Mouse (Mus musculus) embryonic fibroblast, embryonic 13.5 days (primary cell): ENCODE measurements around the gene Zfp12. TPM values are rescaled to one million over a fixed set of nuclear protein-coding genes. Genes with fewer than 3 reads are reported as not detected.
A peak's percentile ranks its signal among the peaks of the same experiment; 100 is the strongest.

Experiments used
- H3K27ac ChIP-seq: 2 replicates; pipeline ENCODE4 v1.5.1; 2012; ENCODE audit warnings: low read length, control low read depth, inconsistent platforms; ENCODE audit not compliant: insufficient read depth
- H3K4me1 ChIP-seq: 2 replicates; pipeline ENCODE4 v1.6.1; 2011; ENCODE audit warnings: low read length; ENCODE audit not compliant: control insufficient read depth, insufficient read depth
- H3K4me3 ChIP-seq: 2 replicates; pipeline ENCODE4 v1.5.1; 2011; ENCODE audit warnings: mild to moderate bottlenecking, control low read depth, low read length; ENCODE audit not compliant: insufficient read depth
- CTCF ChIP-seq: IDR thresholded peaks from 2 replicates; pipeline ENCODE4 v1.5.1; 2011; ENCODE audit warnings: mild to moderate bottlenecking, control low read depth, low read length, moderate library complexity, borderline replicate concordance; ENCODE audit not compliant: insufficient read depth
- POLR2A ChIP-seq: IDR thresholded peaks from 2 replicates; pipeline ENCODE4 v1.6.1; 2011; ENCODE audit warnings: low read depth, mild to moderate bottlenecking, control low read depth, low read length, moderate library complexity
- polyA plus RNA-seq: library from polyadenylated mRNA; stranded (reverse); fragments of >200 nt; gene quantifications from 2 replicates; pipeline ENCODE4 v1.2.4, GENCODE M21; 2011; ENCODE audit warnings: low read depth; ENCODE audit not compliant: missing spikeins, insufficient read length

Zfp12 gene
- polyA plus RNA-seq, 1 experiment, result 13.8 TPM

GRCm38 (mm10) chr5:143265409-143265808 is 30.4 kb downstream of the Zfp12 start:
- H3K4me3 ChIP-seq, result no peak overlapping the region
- H3K27ac ChIP-seq, result no peak overlapping the region
- TF ChIP-seq POLR2A (no peak), CTCF (no peak)
- no peaks in the 10 kb centered on the region for H3K4me1 ChIP-seq

GRCm38 (mm10) chr5:143266794-143267193 is 31.8 kb downstream of the Zfp12 start:
- H3K4me3 ChIP-seq, result no peak overlapping the region
- peaks cover 7% of the 10 kb centered on the region for H3K4me1 ChIP-seq
- no peak for TF ChIP-seq POLR2A
- no peak for TF ChIP-seq CTCF
- no peak overlapping the region for H3K27ac ChIP-seq

GRCm38 (mm10) chr5:143268985-143269362 is 34.0 kb downstream of the Zfp12 start:
- Histone ChIP-seq H3K4me1 (peaks cover 16% of the 10 kb centered on the region), H3K27ac (no peak overlapping the region), H3K4me3 (peak overlapping the region; percentile 87)
- TF ChIP-seq POLR2A (no peak), CTCF (no peak)

- H3K27ac ChIP-seq, result peak within 1 kb of the TSS; percentile 3
- H3K4me3 ChIP-seq, result peak within 1 kb of the TSS; percentile 87
- peaks cover 16% of the 10 kb centered on the region for H3K4me1 ChIP-seq
- TF ChIP-seq POLR2A, result peak; percentile 91
- no peak for TF ChIP-seq CTCF
Observed at GRCm38 (mm10) chr5:143269363-143270150, 34.6 kb downstream of the Zfp12 start, which contains the start of gene Zfp316. Gene Zfp316, minus strand, starts transcription at chr5:143270022.

- TF ChIP-seq CTCF, result no peak
- TF ChIP-seq POLR2A, result no peak
- Histone ChIP-seq H3K27ac (peak overlapping the region; percentile 3), H3K4me3 (peak overlapping the region; percentile 87), H3K4me1 (peaks cover 16% of the 10 kb centered on the region)
Observed at GRCm38 (mm10) chr5:143270151-143270519, 35.2 kb downstream of the Zfp12 start.

- peaks cover 16% of the 10 kb centered on the region for H3K4me1 ChIP-seq
- TF ChIP-seq CTCF (no peak), POLR2A (no peak)
- H3K27ac ChIP-seq, result peak overlapping the region; percentile 88
Observed at GRCm38 (mm10) chr5:143271642-143272041, 36.7 kb downstream of the Zfp12 start.

GRCm38 (mm10) chr5:143272108-143272507 is 37.1 kb downstream of the Zfp12 start:
- Histone ChIP-seq H3K4me3 (no peak overlapping the region), H3K4me1 (peaks cover 16% of the 10 kb centered on the region), H3K27ac (peak overlapping the region; percentile 88)
- TF ChIP-seq POLR2A, result peak; percentile 40
- no peak for TF ChIP-seq CTCF

More at GRCm38 (mm10) chr5:143271642-143272041, 36.7 kb downstream of the Zfp12 start:
- H3K4me3 ChIP-seq, result no peak overlapping the region

GRCm38 (mm10) chr5:143272540-143273330 is 37.8 kb downstream of the Zfp12 start:
- TF ChIP-seq CTCF (no peak), POLR2A (no peak)
- Histone ChIP-seq H3K4me1 (peaks cover 16% of the 10 kb centered on the region), H3K4me3 (no peak overlapping the region), H3K27ac (peak overlapping the region; percentile 88)

- Histone ChIP-seq H3K27ac (no peak overlapping the region), H3K4me1 (peaks cover 16% of the 10 kb centered on the region), H3K4me3 (no peak overlapping the region)
- TF ChIP-seq CTCF (no peak), POLR2A (no peak)
Observed at GRCm38 (mm10) chr5:143275761-143276160, 40.8 kb downstream of the Zfp12 start.

- no peak overlapping the region for H3K27ac ChIP-seq
- no peaks in the 10 kb centered on the region for H3K4me1 ChIP-seq
- TF ChIP-seq POLR2A (no peak), CTCF (no peak)
- no peak overlapping the region for H3K4me3 ChIP-seq
Observed at GRCm38 (mm10) chr5:143279247-143279646, 44.3 kb downstream of the Zfp12 start.
